Mouse (Mus musculus): ENCODE data around the gene Ccdc157.

DNA sequence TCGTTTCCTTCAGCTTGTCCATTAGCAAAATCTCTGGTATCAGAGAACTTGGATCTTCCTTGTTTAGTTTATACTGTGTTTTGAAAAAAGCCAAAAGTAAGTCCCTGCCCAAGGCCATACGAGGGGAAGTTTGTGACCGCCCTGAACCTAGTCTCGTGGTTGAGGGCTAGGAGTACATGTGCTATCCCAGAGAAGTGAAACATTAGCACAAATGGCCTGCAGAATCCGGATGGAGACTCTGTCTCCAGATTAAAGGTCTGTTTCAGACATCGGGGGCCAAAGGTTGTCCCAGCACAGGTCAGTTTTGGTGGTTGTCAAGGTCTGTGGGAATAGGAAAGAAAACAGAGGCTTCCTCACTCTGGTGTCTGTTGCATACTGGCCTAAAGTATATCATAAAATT, 29.1 kb upstream of the Ccdc157 start:
- no peak for TF ChIP-seq CTCF (IDR thresholded peaks at IDR 0.05; ENCODE audit: low read depth)
- no peak for TF ChIP-seq EP300 (IDR thresholded peaks at IDR 0.05; ENCODE audit: low read depth)

Measured in liver, embryonic 14.5 days (tissue).